Mouse (Mus musculus) heart, postnatal 14 days (tissue): ENCODE data around the gene Lamp1. TPM values are rescaled to one million over a fixed set of nuclear protein-coding genes. Genes with fewer than 3 reads are reported as not detected.

Source experiments
- DNase-seq, 2 experiments: peaks; one replicate each; pipeline ENCODE4 v3.0.0; 2021 to 2022
- intact Hi-C: fragments of 180-260 bp; cut with DNase I; formaldehyde crosslinking; loops from one replicate; pipeline ENCODE4 v1.15.1; 2025
- total RNA-seq, 2 experiments: library from RNA; stranded (reverse); gene quantifications; 2 replicates each; pipeline ENCODE4 v1.2.3; 2021

Lamp1 gene
- total RNA-seq, 2 experiments from 2014 or later = 328 to 332 TPM

GRCm38 (mm10) chr8:13159377-13159881 lies 468 bp downstream of the Lamp1 start:
- DNase-seq = no peak

GRCm38 (mm10) chr8:13160691-13161090 lies 1.7 kb downstream of the Lamp1 start:
- intact Hi-C loops = loop anchor here (5.0 kb wide), 1 partner anchor 53 kb away; the partner anchor contains the start of genes Cul4a and Pcid2

More at GRCm38 (mm10) chr8:13159377-13159881, 468 bp downstream of the Lamp1 start:
- intact Hi-C loops = no loop called here

GRCm38 (mm10) chr8:13162098-13162497 lies 3.1 kb downstream of the Lamp1 start:
- intact Hi-C loops = loop anchor here (5.0 kb wide), 1 partner anchor 55 kb away; the partner anchor contains the start of genes Cul4a and Pcid2
- DNase-seq = no peak

More at GRCm38 (mm10) chr8:13160691-13161090, 1.7 kb downstream of the Lamp1 start:
- no peak for DNase-seq

- DNase-seq = no peak
- intact Hi-C loops = loop anchor here (5.0 kb wide), 1 partner anchor 56 kb away; the partner anchor contains the start of genes Cul4a and Pcid2
Measured at GRCm38 (mm10) chr8:13163563-13163962, 4.6 kb downstream of the Lamp1 start.

GRCm38 (mm10) chr8:13164361-13164760 lies 5.4 kb downstream of the Lamp1 start:
- no peak for DNase-seq
- intact Hi-C loops = loop anchor here (5.0 kb wide), 1 partner anchor 57 kb away; the partner anchor contains the start of genes Cul4a and Pcid2

GRCm38 (mm10) chr8:13170510-13170909 lies 11.5 kb downstream of the Lamp1 start:
- DNase-seq = no peak
- intact Hi-C loops = no loop called here

GRCm38 (mm10) chr8:13174305-13174704 lies 15.3 kb downstream of the Lamp1 start:
- no peak for DNase-seq
- intact Hi-C loops = no loop called here

GRCm38 (mm10) chr8:13174811-13175210 lies 15.8 kb downstream of the Lamp1 start:
- intact Hi-C loops = no loop called here
- no peak for DNase-seq

- DNase-seq = no peak
- intact Hi-C loops = no loop called here
Measured at GRCm38 (mm10) chr8:13175650-13176049, 16.7 kb downstream of the Lamp1 start.

GRCm38 (mm10) chr8:13177173-13177852 lies 18.4 kb downstream of the Lamp1 start:
- intact Hi-C loops = no loop called here
- no peak for DNase-seq

GRCm38 (mm10) chr8:13178137-13178536 lies 19.2 kb downstream of the Lamp1 start:
- intact Hi-C loops = no loop called here
- no peak for DNase-seq

GRCm38 (mm10) chr8:13179482-13179881 lies 20.5 kb downstream of the Lamp1 start:
- intact Hi-C loops = no loop called here
- no peak for DNase-seq

- intact Hi-C loops = no loop called here
- no peak for DNase-seq
Measured at GRCm38 (mm10) chr8:13179948-13180347, 21.0 kb downstream of the Lamp1 start.

GRCm38 (mm10) chr8:13180408-13180807 lies 21.4 kb downstream of the Lamp1 start:
- DNase-seq = no peak
- intact Hi-C loops = no loop called here

GRCm38 (mm10) chr8:13180911-13181690 lies 22.1 kb downstream of the Lamp1 start:
- no peak for DNase-seq
- intact Hi-C loops = no loop called here

GRCm38 (mm10) chr8:13181691-13181976 lies 22.7 kb downstream of the Lamp1 start:
- DNase-seq = no peak
- intact Hi-C loops = no loop called here

- DNase-seq = no peak
- intact Hi-C loops = no loop called here
Measured at GRCm38 (mm10) chr8:13186819-13187218, 27.9 kb downstream of the Lamp1 start.

GRCm38 (mm10) chr8:13187229-13187628 lies 28.3 kb downstream of the Lamp1 start:
- DNase-seq = no peak
- intact Hi-C loops = no loop called here

- DNase-seq = no peak
- intact Hi-C loops = no loop called here
Measured at GRCm38 (mm10) chr8:13187638-13188037, 28.7 kb downstream of the Lamp1 start.

- intact Hi-C loops = no loop called here
- no peak for DNase-seq
Measured at GRCm38 (mm10) chr8:13188052-13188555, 29.1 kb downstream of the Lamp1 start.

- intact Hi-C loops = no loop called here
- no peak for DNase-seq
Measured at GRCm38 (mm10) chr8:13188857-13189256, 29.9 kb downstream of the Lamp1 start.
